Mouse (Mus musculus) heart, adult 18-20 months (tissue): ENCODE results near the gene Ipo4. TPM values are rescaled to one million over a fixed set of nuclear protein-coding genes. Genes with fewer than 3 reads are reported as not detected.

Experiments used
- DNase-seq, 2 experiments: peaks; one replicate each; pipeline ENCODE4 v3.0.0; 2021 to 2022; ENCODE audit warnings: mixed read lengths in 1 of 2
- long read RNA-seq, 2 experiments: library from polyadenylated mRNA; stranded (forward); transcript quantifications; one replicate each; pipeline ENCODE4 v2.0.0; 2021
- total RNA-seq, 2 experiments: library from RNA; stranded (reverse); gene quantifications; 2 replicates each; pipeline ENCODE4 v1.2.3; 2021

Gene Ipo4
- total RNA-seq: 10 to 100 TPM; 51.3 to 64.8 TPM
- long read RNA-seq, experiment 1, transcript Ipo4-201 (30 exons, 3,846 nt): major isoform, 32 of 55 reads
- long read RNA-seq, experiment 1, partial matches to known transcripts: 16 of 55 reads
- long read RNA-seq, experiment 1, other reads (novel, unspliced or antisense): 7 of 55 reads
- long read RNA-seq, experiment 2, transcript Ipo4-201 (30 exons, 3,846 nt): major isoform, 13 of 23 reads
- long read RNA-seq, experiment 2, partial matches to known transcripts: 9 of 23 reads
- long read RNA-seq, experiment 2, other reads (novel, unspliced or antisense): 1 of 23 reads

DNA sequence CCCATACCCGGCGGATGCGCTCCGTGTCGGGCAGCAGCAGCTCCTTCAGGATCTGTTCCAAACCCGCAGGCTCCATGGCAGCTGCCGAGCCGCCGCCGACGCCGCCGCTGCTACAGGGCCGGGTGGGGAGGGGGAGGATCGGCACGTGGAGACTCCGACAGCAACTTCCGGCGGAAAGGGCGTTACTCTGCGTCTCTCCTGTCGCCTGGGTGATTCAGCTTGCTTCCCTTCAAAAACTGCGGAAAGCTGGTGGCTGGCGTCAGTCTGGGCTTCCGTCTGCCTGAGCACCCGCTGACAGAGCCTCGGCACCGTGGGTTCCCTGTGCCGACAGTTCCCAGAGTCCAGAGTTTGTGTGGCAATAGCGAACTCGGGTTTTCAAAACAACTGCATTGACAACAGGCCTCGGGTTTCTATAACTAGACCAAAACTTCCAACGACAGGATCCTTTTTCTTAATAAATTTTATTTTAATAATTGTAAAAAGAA lies at the start of gene Ipo4:
Gene Ipo4, minus strand, starts transcription at position 435 of the 485 bp plus-strand sequence.
- DNase-seq: peak; percentile 92 to 95

DNA sequence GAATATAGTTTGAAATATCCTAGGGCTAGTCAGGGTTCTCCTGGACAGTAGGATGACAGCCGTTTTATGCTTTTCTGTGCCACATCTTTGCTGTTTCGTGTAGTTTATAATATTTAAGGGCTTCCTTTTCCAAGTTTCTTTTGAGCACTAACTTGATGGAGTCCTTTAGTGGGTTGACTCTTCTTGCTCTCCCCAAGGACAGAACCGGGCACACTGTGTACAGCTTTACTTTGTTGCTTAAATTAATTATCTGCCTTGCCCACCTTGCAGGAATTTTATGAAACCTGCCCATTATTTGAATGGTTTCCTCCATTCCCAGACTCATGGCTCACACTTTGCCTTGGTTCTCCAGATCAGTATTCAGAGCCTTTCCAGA lies 46.3 kb upstream of the Ipo4 start:
- no peak for DNase-seq

DNA sequence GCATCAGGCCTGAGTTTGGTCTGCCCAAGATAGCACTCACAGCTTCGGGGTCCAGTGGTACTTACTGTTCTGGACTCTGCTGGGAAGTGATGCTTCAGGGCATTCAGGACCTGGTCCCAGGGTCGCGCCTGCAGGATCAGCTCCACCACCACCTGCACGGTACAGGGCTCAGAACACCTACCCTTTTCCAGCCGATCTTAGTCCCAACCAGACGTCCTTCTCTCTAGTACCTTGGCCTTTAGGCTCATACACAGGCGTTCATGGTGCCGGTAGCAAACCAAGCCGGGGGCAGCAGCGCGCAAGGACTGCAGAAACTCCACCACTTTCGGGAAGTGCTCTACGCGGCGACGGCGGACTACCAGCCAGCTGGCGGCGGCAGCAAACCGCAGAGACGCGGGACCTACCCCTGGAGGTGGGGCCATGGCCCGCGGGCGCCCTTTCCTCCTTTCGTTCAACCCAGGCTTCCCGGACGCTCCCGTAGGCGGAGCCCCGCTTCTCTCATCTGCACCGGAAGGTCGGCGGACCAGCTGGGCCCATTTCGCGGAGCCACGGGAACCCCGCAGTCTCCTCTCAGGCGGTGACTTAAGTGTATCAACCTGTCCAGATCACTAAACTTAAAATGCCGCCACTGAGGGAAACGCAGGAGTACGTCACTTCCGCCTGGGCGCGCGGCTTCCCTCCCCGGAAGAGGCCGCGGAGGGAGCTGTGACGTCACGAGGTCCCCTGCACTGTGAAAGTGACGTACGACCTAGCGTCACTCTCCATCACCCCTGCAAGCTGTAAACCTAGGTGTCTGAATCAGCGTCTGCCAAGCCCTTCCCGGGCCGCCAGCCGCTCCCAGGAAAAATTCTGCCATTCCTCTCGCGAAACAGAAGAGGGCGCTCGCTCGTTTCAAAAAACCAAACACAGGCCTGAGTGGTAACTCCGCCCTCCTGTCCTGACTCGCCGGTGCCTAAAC lies 45.7 kb upstream of the Ipo4 start, which contains the start of gene Tinf2:
Gene Tinf2, minus strand, starts transcription at position 661 of the 958 bp plus-strand sequence.
- peak; percentile 94 to 95 for DNase-seq

DNA sequence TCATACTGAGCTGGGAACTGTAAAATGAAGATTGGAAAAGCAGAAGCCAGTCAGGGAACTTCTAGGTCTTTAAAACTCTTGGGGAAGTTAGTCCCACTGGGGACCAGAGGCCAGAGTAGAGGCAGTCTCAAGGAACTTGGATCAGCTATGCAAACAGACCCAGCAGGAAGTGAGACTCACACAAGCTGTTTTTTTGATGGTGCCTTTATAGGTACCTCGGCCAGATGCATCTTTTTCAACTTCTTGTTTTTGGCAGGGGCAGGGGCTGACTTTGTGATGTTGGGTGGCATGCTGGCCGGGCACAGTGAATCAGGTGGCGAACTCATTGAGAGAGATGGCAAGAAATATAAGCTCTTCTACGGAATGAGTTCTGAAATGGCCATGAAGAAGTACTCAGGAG lies 41.9 kb upstream of the Ipo4 start:
- DNase-seq: peak in 1 of 2 experiments; percentile 20

DNA sequence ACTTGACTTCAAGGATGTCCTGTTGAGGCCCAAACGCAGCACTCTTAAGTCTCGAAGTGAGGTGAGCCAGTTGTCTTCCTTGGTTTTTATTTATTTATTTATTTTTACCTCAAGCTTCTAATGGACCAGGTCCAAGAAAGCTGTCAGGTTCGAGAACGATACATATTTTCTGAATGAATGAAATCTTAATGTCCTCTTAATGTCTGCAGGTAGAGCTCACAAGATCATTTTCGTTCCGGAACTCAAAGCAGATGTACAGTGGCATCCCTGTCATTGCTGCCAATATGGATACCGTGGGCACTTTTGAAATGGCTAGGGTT lies 36.9 kb upstream of the Ipo4 start:
- DNase-seq: no peak

DNA sequence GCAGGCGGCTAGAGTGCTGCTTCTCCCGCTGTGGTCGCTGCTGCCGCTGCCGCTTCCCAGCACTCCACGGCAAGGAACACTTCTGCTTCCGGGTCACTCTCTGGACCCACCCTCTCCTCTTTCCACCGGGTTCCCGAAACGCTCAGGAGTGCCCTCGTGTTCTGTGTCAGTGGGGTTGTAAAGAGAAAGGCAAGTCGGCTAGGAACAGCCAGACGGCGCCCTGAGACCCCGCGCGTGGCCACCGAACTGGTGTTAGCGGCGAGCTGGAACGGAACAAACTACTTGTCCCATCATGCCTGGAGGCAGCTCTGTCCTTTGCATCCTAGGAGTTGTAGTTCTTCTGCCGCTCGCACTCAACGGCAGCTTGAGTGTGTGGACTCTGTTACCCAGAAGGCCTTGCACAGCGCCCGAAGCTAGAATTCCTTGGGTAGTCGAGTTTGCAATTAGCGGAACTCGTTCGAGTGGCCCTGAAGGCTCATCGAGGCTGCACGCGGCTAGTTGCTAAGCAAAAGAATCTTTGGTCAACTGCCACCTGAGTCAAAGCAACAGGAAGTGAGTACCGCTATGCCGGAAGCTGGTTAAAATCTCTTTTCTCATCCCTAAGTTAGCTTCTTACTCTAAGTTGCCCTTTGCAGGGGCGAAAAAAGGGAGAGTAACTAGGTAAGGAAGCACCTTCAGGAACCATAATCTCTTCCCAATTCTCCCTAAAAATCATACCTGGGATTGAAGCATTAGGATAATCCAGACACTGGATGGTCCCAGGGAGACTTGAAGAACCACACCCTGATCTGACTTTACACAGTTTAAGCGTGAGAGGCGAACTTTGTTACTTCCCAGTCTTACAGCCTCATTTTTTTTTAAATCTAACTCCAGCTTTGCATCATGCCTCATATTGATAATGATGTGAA lies 36.3 kb upstream of the Ipo4 start, which contains the start of the genes Gmpr2 and Nedd8:
Gene Gmpr2, plus strand, starts transcription at position 109 of the 908 bp plus-strand sequence.
Gene Nedd8, minus strand, starts transcription at position 292 of the 908 bp plus-strand sequence.
- DNase-seq: peak; percentile 96

DNA sequence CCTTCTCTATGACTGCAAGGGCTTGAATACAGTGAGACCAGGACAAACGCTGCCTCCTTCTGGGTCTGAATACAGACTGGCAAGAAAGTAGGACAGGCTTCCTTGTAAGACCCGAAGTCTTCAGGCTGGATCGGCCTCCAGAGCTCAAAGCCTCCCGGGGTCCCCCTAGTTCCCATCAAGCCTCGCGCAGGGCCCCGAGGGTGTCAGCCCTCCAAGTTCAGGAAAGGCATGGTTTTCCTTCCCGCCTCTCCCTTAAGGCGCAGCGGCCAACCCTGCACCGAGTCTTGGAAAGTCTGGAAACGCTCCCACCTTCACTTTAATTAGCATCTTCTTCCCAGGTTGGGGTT lies 35.7 kb upstream of the Ipo4 start:
- no peak for DNase-seq

DNA sequence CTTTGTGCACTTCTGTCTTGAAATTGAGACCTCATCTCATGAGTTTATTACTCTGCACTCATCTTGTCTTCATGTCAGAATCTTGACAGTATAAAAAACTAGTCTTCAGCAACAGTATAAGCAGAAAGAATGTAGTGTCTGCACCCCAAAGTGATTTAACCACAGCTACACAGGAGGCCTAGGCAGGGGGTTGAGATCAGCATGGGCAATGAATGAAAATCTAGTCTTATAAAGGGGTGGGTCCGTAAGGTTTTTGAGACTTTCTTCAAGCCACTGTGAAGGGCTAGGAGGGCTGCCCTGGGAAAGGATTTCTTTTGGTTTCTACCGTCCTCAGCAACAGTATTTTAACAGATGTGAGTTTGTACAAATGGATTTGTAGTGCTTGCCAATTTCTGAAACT lies 24.9 kb upstream of the Ipo4 start:
- no peak for DNase-seq

DNA sequence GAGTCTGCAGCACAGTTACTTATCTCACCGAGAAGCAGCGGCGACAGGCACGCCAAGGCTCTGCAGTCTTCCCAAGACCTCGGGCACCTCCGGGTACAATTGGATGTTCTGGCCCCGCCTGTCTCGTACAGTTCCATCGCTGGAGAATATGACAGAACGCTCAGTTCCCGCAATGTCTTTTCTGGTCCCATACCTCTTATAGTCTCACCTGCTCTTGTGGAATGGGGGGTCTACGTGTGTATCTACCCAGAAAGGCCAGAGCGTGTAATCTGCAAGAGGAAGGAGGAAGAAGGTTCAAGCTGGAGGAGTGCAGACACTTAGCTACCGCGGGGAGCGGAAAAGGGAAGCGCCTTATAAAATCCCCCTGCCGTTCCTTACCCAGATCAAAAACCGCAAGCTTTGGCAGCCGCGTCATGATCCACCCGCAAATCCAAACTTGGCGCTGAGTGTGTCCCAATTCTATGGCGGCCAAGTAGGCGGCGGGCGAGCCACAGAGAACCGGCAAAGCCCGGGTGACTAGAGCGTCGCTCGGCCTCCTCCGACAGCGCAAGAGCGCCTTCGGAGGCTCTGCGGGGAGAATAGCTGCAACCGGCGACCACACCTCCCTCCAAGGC lies 24.3 kb upstream of the Ipo4 start, which contains the start of gene Mdp1:
Gene Mdp1, minus strand, starts transcription at position 549 of the 614 bp plus-strand sequence.
- DNase-seq: peak; percentile 84 to 86

DNA sequence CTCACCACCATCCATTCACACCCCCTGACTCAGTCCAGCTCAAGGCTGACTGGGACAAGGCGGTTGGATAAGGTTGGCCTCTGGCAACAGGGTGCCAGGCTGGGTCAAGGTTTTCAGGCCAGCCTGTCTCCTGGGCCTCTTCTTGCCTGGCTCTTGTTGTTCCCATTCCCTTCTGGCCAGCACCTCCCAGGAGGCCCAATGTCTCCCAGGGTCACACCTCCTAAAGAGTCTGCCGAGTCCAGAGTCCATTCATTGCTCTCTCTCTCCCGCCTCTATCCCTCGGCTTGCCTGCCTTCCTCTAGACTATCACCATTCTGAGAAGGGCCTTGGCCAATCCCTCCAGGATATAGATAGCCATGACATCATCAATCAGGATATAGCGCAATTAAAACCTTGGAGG lies 22.3 kb upstream of the Ipo4 start:
- peak in 1 of 2 experiments; percentile 23 for DNase-seq

DNA sequence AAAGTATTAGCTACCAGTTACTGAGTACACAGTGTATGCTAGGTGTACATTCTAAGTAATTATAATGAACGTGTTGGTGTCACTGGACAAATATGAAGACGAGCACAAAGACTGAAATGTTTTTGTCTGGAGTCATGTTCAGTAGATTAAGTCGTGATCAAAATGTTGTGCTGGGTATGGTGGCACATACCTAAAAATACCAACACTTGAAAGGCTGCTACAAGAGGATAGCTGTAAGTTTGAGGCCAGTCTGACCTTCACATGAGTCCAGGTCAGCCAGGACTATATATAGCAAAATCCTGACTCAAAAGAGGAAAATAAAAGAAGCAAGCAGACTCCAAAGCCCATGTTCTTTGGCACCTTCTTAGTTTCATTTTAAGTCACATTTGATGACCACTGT lies 21.2 kb upstream of the Ipo4 start:
- DNase-seq: peak; percentile 22 to 45

DNA sequence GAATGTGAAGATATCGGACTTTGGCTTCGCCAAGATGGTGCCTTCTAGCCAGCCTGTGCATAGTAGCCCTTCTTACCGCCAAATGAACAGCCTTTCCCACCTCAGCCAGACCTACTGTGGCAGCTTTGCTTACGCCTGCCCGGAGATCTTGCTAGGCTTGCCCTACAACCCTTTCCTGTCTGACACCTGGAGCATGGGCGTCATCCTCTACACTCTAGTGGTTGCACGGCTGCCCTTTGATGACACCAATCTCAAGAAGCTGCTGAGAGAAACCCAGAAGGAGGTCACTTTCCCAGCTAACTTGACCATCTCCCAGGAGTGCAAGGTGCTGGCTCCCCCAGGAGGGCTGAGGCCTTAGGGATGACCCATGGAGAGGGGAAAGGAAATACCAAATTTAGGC lies 15.8 kb upstream of the Ipo4 start:
- DNase-seq: no peak

DNA sequence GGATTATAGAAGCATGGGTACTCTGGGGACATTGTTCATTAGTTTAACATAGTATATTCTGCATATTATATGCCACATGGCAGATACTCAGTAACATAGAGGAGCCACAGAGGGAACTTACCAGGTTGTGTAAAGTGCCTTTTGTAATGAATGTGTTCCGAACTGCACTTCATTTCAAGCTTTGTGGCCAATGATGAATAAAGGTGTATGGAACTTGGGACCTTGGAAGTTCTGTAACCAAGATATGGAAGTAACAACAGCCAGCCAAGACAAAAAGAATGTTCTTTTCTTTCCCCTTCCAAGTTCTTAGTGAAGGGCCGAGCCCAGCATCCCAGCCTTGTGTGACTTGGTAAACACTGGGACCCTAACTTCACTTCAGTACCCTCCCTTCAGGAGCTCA lies 14.1 kb upstream of the Ipo4 start, which contains the start of gene Tssk4:
Gene Tssk4, plus strand, starts transcription at position 301 of the 400 bp plus-strand sequence.
- no peak for DNase-seq

DNA sequence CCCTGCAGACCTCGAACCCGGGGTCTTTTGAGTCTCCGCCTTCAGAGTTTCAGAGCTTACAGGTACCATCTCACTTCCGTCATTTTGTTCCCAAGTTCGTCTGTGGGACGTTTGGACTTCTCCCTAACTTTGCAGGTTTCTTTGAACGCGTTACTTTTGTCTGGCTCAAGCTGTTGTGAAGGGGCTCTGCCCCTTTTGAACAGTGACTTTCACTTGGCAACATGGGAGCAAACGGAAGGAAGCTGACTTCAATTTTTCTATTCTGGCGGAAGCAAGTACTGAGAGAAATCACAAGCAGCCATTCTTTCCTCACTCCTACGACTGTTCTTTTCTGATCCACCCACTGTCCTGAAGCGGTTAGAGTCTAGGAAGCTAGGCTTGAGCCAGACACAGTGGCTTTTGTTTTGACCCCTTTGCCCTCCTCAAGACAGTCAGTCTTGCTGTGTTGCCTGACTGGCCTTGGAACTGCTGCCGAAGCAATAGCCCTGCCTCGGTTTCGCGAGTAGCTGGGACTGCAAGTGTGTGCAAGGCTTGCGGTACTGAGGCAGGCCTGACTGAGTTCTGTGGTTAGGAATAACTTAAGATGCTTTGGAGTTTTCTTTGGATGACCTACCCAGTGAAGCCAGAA lies 8.6 kb upstream of the Ipo4 start:
- peak; percentile 27 to 28 for DNase-seq

DNA sequence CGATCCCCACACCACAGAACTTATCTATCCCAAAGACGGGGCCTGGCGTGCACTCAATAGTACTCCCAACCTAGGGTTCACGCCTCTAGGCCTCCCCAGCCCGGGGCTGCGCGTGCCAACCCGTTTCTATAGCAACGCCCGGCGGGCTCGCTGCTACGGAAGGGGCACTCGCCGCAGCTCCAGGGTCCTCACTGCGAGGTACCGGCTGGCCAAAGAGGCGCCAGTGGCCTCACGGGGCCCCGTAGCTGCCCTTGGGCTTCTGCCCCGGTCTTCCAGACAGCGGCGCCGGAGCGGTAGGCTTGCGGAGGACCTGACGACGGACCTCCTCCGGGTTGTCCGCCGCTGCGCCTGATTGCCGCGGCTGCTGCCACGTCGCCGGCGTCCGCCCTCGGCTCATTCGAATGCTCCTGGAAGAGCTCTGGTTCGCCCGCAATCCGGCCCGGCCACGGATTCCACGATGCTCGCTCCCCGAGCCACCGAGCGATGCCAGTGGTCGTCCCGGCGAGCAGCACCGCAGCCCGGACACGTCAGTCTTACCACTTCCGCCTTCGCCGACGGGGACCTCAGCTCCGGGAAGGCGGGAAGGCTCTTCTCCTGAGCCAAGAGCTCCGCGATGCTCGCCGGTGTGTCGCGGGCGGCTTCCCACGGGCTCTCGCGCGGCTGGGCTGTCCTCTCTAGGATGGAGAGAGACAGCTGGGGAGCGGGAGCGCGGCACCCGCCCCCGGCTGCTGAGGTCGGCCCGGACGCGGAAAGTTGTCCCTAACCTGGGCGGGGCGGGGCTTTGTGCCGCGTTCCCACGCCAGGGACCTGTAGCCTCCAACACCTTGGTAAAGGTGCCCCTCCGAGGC lies 7.5 kb upstream of the Ipo4 start, which contains the start of gene Tm9sf1:
Gene Tm9sf1, minus strand, starts transcription at position 747 of the 848 bp plus-strand sequence.
- peak; percentile 91 to 94 for DNase-seq

DNA sequence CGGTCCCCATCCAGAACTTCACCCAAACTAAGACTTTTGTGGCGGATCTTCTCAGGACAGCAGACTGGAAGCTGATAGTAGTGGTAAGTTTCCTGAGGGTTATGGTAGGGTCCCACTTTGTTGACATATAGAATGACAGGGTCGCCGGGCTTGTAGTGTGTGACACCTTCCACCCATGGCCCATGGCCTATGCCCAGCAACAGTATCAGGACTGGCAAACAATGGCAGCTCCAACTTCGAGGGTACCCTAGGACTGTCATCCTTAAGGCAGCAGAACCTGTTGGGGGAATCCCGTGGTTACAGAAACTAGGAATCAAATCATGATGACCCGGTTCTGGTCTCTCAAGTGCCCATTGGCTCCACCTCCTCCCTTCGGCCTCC lies 6.9 kb upstream of the Ipo4 start:
- no peak for DNase-seq

DNA sequence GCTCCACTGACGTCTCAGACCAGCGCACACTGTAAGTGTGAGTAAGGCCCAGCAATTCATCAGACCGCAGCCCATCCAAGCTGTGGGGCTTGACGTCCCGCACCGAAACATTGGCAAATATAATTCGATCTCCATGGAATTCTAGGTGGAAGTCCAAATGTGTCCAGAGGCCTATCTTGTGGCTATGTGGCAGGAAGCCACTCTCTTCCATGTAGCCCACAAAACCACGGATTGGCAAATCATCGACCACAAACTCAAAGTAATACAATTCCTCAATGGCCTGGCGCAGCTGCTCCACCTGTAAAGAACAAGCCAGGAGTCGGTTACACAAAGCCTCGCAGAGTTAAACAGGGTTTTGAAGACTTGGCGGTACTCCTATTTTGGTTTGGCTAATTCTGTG lies 5.5 kb upstream of the Ipo4 start:
- DNase-seq: no peak

DNA sequence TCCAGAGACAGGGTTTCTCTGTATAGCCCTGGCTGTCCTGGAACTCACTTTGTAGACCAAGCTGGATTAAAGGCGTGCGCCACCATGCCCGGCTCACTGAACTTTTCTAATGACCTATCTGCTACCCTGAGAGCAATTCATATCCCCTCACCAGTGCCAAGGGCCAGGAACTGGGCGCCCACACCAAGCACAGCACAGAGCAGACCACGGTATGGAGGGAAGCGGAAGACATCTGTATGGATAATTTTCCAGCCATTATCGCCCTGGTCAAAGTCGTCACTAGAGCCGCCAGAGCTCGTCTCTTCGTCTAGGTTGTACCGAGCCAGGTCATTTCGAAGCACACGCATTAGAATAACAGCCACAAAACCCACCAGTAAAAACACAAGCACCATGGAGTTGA lies 5.1 kb upstream of the Ipo4 start:
- no peak for DNase-seq

DNA sequence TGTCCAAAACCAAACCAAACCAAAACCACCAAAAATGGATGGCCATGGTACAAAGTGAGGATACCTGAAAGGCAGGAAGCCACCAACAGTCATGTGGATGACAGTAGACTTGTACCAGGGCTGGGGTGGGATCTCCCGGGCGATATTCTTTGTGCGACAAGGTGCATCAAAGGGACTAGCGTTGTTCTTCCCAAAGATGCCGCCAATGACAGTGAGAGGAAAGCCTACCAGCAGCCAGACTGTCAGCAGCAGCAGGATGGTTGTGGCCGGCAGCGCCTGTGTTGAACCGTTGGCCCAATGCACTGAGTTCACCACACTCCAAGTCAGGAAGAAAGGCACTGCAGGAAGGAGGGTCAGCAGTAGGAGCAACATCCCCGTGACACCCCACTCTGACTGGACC lies 2.0 kb upstream of the Ipo4 start, which contains the start of gene Gm49378:
Gene Gm49378, minus strand, starts transcription at position 101 of the 400 bp plus-strand sequence.
- no peak for DNase-seq
